Mouse (Mus musculus): ENCODE data around the gene Arih2. TPM values are rescaled to one million over a fixed set of nuclear protein-coding genes. Genes with fewer than 3 reads are reported as not detected.

Arih2 gene
- total RNA-seq, 2 experiments from 2014 or later, result 47.8 to 54.4 TPM

DNA sequence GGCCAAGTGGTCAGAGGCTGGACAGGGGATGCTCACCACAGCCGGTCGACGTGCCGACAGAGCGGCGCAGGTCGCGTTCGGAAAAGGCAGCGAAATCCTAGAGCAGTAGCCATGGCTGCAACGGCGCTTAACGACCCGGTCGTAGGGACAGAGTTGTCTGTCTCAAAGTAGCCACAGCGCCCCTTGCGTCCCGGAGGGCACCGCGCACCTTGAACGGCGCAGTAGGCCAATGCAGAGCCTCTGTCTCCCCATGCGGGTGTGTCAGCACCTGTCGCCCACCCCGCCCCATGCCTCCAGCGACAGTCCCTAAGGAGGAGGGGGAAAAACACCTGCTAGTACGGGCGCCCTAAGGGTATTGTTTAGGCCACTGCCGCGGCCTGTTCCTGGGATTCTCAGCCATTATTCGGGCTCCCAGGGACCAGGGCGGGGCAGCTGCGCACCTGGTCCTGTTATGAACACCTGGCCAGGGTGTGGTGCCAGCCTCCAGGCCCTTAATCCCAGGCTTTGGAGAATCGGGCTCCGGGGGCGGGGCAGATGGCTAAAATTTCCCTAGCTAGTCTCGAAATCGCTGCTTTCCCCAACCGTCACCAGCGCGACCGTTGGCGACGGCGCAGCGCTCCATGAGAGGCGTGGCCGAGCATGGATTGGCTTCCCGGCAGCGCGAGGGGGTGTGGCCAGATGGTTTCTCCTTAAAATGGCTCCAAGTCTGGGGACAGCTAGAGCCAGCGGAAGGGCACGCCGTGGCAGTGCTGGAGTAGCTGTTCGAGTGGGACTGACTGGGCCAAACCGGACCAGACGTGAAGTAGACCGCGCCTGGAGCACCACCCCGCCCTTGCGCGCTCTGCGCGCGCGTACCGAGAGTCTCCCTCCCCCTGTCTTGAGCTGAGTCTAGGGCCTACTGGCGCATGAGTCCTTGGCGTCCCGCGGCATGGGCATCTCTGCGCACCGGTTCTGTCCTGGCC lies 82.1 kb downstream of the Arih2 start, which contains the start of gene Ndufaf3:
Gene Ndufaf3 (minus strand): TSS at position 620 of the 962 bp plus-strand sequence.
- intact Hi-C loops (cut with DNase I), result loop anchor here (1.0 kb wide), 1 partner anchor 82 kb away; the partner anchor contains the start of gene Arih2
- DNase-seq, result peak; percentile 96 to 98

- no peak for DNase-seq
- intact Hi-C loops (cut with DNase I), result no loop called here
These were observed 83.0 kb downstream of the Arih2 start for GRCm38 (mm10) chr9:108565881-108566814.

- DNase-seq, result no peak
- intact Hi-C loops (cut with DNase I), result no loop called here
These were observed 85.1 kb downstream of the Arih2 start for GRCm38 (mm10) chr9:108564131-108564530.

DNA sequence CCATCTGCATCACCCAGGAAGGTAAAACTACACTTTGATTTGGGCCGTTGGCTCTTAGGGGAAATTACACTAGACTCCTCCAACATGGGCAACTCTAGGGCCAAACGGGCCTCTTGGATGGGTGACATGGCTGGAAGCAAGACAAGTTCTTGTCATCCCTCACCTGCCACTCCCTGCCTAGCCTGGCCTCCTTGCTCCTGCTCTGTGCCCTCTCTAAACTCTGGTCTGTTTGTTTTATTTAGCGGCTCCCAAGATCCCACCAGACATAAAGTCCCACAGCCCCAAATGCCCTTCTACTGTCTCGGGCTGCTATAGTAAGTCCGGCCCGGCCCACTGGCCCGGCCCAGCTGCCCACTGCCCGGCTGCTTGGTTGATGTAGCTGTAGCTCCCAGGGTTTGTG lies 85.5 kb downstream of the Arih2 start:
- intact Hi-C loops (cut with DNase I), result no loop called here
- no peak for DNase-seq

GRCm38 (mm10) chr9:108560227-108560841 lies 88.9 kb downstream of the Arih2 start, which contains the start of gene Impdh2:
Impdh2 (plus strand) TSS chr9:108560286.
- DNase-seq, result peak; percentile 94 to 95
- intact Hi-C loops (cut with DNase I), result no loop called here

DNA sequence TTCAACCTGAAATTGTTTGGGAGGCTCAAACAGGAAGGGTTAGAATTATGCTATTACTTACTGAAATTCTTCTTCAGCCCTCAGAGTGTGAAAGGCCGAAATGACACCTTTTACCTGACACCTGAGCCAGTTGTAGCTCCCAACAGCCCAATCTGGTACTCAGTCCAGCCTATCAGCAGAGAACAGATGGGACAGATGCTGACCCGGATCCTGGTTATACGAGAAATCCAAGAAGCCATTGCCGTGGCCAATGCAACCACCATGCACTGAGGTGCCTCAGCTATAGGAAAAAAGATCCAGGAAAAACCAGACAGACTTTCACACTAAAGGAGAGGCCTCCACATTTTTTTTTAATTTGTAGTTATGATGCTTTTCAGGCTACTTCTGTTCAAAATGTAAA lies 90.0 kb downstream of the Arih2 start:
- intact Hi-C loops (cut with DNase I), result loop anchor here (5.0 kb wide), 1 partner anchor 687 kb away; the partner anchor contains the start of gene Rbm6
- DNase-seq, result no peak

Small RNA genes lying within 50 kb of the gene (microRNA-seq; reads per million reads assigned to microRNA genes)
- gene Gm24083 (ENCODE audit: borderline number of aligned reads in 2 of 2) (0 reads per million in 2 experiments), gene Gm26298 (ENCODE audit: borderline number of aligned reads in 2 of 2) (0 reads per million in 2 experiments), gene Mir191 (ENCODE audit: borderline number of aligned reads in 2 of 2) (0 reads per million in 2 experiments), gene Mir425 (ENCODE audit: borderline number of aligned reads in 2 of 2) (1,108 to 1,242 reads per million in 2 experiments)

Other genes with a start within 250 kb of the Arih2 start
- gene Ccdc36, start 220.9 kb downstream of the Arih2 start, total RNA-seq (2021), result not detected
- not detected for gene BC048562, start 212.9 kb downstream of the Arih2 start, total RNA-seq (2021)
- gene Ccdc71, start 188.9 kb downstream of the Arih2 start, total RNA-seq (2021), result 10 to 100 TPM; 22.9 to 24.1 TPM
- gene Klhdc8b, start 187.8 kb downstream of the Arih2 start, total RNA-seq (2021), result 1 to 10 TPM; 6.8 to 8.9 TPM
- gene Lamb2, start 169.7 kb downstream of the Arih2 start, total RNA-seq (2021), result 100 to 1,000 TPM; 344 to 366 TPM
- 100 to 1,000 TPM in 1 of 2 experiments, 10 to 100 TPM in 1; 99.1 to 105 TPM for gene Usp19, start 158.8 kb downstream of the Arih2 start, total RNA-seq (2021)
- 10 to 100 TPM; 78.8 to 82.3 TPM for gene Qars, start 141.7 kb downstream of the Arih2 start, total RNA-seq (2021)
- 10 to 100 TPM; 60.4 to 60.5 TPM for gene Qrich1, start 132.6 kb downstream of the Arih2 start, total RNA-seq (2021)
- 10 to 100 TPM; 48.7 to 52.2 TPM for gene Impdh2, start 89.1 kb downstream of the Arih2 start, total RNA-seq (2021)
- 10 to 100 TPM; 69.2 to 76.5 TPM for gene Ndufaf3, start 82.0 kb downstream of the Arih2 start, total RNA-seq (2021)
- 10 to 100 TPM; 21.2 to 24.3 TPM for gene Dalrd3, start 79.5 kb downstream of the Arih2 start, total RNA-seq (2021)
- gene Wdr6, start 70.6 kb downstream of the Arih2 start, total RNA-seq (2021), result 10 to 100 TPM; 12.1 to 19.5 TPM
- 10 to 100 TPM; 13.9 to 16.9 TPM for gene P4htm, start 51.7 kb downstream of the Arih2 start, total RNA-seq (2021)
- 100 to 1,000 TPM; 221 to 236 TPM for gene Slc25a20, start 12.7 kb upstream of the Arih2 start, total RNA-seq (2021)
- 10 to 100 TPM; 86.0 to 88.1 TPM for gene Prkar2a, start 39.9 kb upstream of the Arih2 start, total RNA-seq (2021)
- 10 to 100 TPM; 21.3 to 23.6 TPM for gene Ip6k2, start 134.4 kb upstream of the Arih2 start, total RNA-seq (2021)
- gene Nckipsd, start 159.0 kb upstream of the Arih2 start, total RNA-seq (2021), result 1 to 10 TPM; 7.2 to 9.4 TPM
- under 1 TPM in 1 of 2 experiments, not detected in 1; 0.14 TPM for gene Celsr3, start 176.9 kb upstream of the Arih2 start, total RNA-seq (2021)
- gene Slc26a6, start 203.9 kb upstream of the Arih2 start, total RNA-seq (2021), result 10 to 100 TPM; 26.8 to 29.2 TPM

Data from heart, postnatal 36 days (tissue).